8 mouse cellular contexts compared by ENCODE assay signal in genomic region chr1:172456001-172456677, GRCm38 (mm10). TPM values are rescaled to one million over a fixed set of nuclear protein-coding genes. Genes with fewer than 3 reads are reported as not detected.
DNase-seq lines count a peak whose midpoint lies in the region; ATAC-seq and TF ChIP-seq lines count a peak whose summit lies in the region.

No protein-coding gene starts in this region.

- no peaks in the 10 kb centered on the region for H3K27me3 ChIP-seq in thymus, adult 2 months (ENCODE audit: control insufficient read depth, insufficient read depth, low read length)
- no peaks in the 10 kb centered on the region for H3K27me3 ChIP-seq in liver, postnatal 0 days (ENCODE audit: insufficient read depth, low read length)
- H3K27me3 ChIP-seq in stomach, postnatal 0 days (ENCODE audit: control insufficient read depth, insufficient read depth, low read length) = no peaks in the 10 kb centered on the region
- no peaks in the 10 kb centered on the region for H3K27me3 ChIP-seq in midbrain, embryonic 14.5 days (ENCODE audit: control insufficient read depth, insufficient read depth, low read length)

- TF ChIP-seq CTCF in thymus, adult 2 months (IDR thresholded peaks at IDR 0.05; ENCODE audit: borderline replicate concordance, control insufficient read depth, extremely low read depth, insufficient read depth, low read length, poor library complexity) = no peak
- no peak for TF ChIP-seq CTCF in liver, postnatal 0 days (IDR thresholded peaks at IDR 0.05; ENCODE audit: low read depth)
- TF ChIP-seq CTCF in stomach, postnatal 0 days (IDR thresholded peaks at IDR 0.05; ENCODE audit: low read depth) = no peak

- WGBS in thymus, adult 2 months = 56% methylated on average over 7 of the region's 7 CpGs
- 42% methylated on average over 7 of the region's 7 CpGs for WGBS in liver, postnatal 0 days (ENCODE audit: insufficient replicate concordance)
- 50% methylated on average over 7 of the region's 7 CpGs for WGBS in stomach, postnatal 0 days
- 80% methylated on average over 7 of the region's 7 CpGs for WGBS in midbrain, embryonic 14.5 days

- TF ChIP-seq POLR2A in thymus, adult 2 months (IDR thresholded peaks at IDR 0.05; ENCODE audit: control insufficient read depth, extremely low read depth, insufficient read depth, low read length, poor library complexity) = no peak

- peaks cover 10% of the 10 kb centered on the region for H3K4me1 ChIP-seq in thymus, adult 2 months (replicated peaks; ENCODE audit: control insufficient read depth, insufficient read depth, low read length)
- no peaks in the 10 kb centered on the region for H3K4me1 ChIP-seq in liver, postnatal 0 days (ENCODE audit: insufficient read depth)
- no peaks in the 10 kb centered on the region for H3K4me1 ChIP-seq in stomach, postnatal 0 days (replicated peaks; ENCODE audit: control insufficient read depth, insufficient read depth)
- no peaks in the 10 kb centered on the region for H3K4me1 ChIP-seq in midbrain, embryonic 14.5 days (ENCODE audit: control insufficient read depth, insufficient read depth, low read length)

- H3K4me3 ChIP-seq in thymus, adult 2 months (ENCODE audit: control insufficient read depth, insufficient read depth, low read length) = no peak overlapping the region
- no peak overlapping the region for H3K4me3 ChIP-seq in liver, postnatal 0 days (ENCODE audit: low read depth, low read length)
- no peak overlapping the region for H3K4me3 ChIP-seq in stomach, postnatal 0 days (ENCODE audit: low read depth, low read length)
- H3K4me3 ChIP-seq in midbrain, embryonic 14.5 days (replicated peaks; ENCODE audit: low read depth, low read length) = no peak overlapping the region

- H3K27ac ChIP-seq in thymus, adult 2 months (ENCODE audit: control insufficient read depth, insufficient read depth, low read length) = no peak overlapping the region
- H3K27ac ChIP-seq in liver, postnatal 0 days (ENCODE audit: low read depth) = peak overlapping the region; percentile 44; the same call in 1 of the 2 replicates
- peak overlapping the region; percentile 49 for H3K27ac ChIP-seq in stomach, postnatal 0 days (replicated peaks)
- no peak overlapping the region for H3K27ac ChIP-seq in midbrain, embryonic 14.5 days (replicated peaks; ENCODE audit: low read depth, low read length)

- peak; percentile 61; the same call in 1 of the 2 replicates for ATAC-seq in liver, postnatal 0 days
- no peak for ATAC-seq in stomach, postnatal 0 days (ENCODE audit: low FRiP score, low TSS enrichment)
- no peak for ATAC-seq in midbrain, embryonic 14.5 days (ENCODE audit: low FRiP score, low TSS enrichment)

- H3K4me2 ChIP-seq in liver, postnatal 0 days (ENCODE audit: low read depth, low read length) = no peak overlapping the region
- H3K4me2 ChIP-seq in stomach, postnatal 0 days (replicated peaks; ENCODE audit: low read depth) = no peak overlapping the region
- H3K4me2 ChIP-seq in midbrain, embryonic 14.5 days (ENCODE audit: low read length) = no peak overlapping the region

- TF ChIP-seq EP300 in liver, postnatal 0 days (IDR thresholded peaks at IDR 0.05; ENCODE audit: low read depth) = no peak
- TF ChIP-seq EP300 in stomach, postnatal 0 days (optimal IDR thresholded peaks at IDR 0.05) = no peak

- peak; percentile 31 for DNase-seq in adrenal gland, postnatal 10 days
- no peak for DNase-seq in adrenal gland, adult 18-20 months (ENCODE audit: low spot score in 2 of 2)
- peak; percentile 5 for DNase-seq in thymus, adult 2 months
- DNase-seq in thymus, postnatal 4 days = no peak
- DNase-seq in liver, postnatal 0 days = no peak
- DNase-seq in stomach, postnatal 0 days (ENCODE audit: low spot score) = no peak
- no peak for DNase-seq in cerebellum, adult 8-10 months
- no peak for DNase-seq in midbrain, embryonic 14.5 days

- H3K9ac ChIP-seq in liver, postnatal 0 days (replicated peaks) = no peak overlapping the region
- H3K9ac ChIP-seq in stomach, postnatal 0 days (ENCODE audit: low read length) = no peak overlapping the region
- H3K9ac ChIP-seq in midbrain, embryonic 14.5 days (replicated peaks; ENCODE audit: low read length) = no peak overlapping the region

- H3K36me3 ChIP-seq in thymus, adult 2 months (ENCODE audit: control insufficient read depth, insufficient read depth, low read length) = no peaks in the 10 kb centered on the region
- H3K36me3 ChIP-seq in liver, postnatal 0 days (replicated peaks; ENCODE audit: insufficient read depth, low read length) = no peaks in the 10 kb centered on the region
- H3K36me3 ChIP-seq in stomach, postnatal 0 days (ENCODE audit: control insufficient read depth, insufficient read depth, low read length) = no peaks in the 10 kb centered on the region
- H3K36me3 ChIP-seq in midbrain, embryonic 14.5 days (ENCODE audit: control insufficient read depth, insufficient read depth, low read length) = no peaks in the 10 kb centered on the region

- no peaks in the 10 kb centered on the region for H3K9me3 ChIP-seq in liver, postnatal 0 days (ENCODE audit: low read length)
- H3K9me3 ChIP-seq in stomach, postnatal 0 days (ENCODE audit: control insufficient read depth, low read length) = no peaks in the 10 kb centered on the region
- no peaks in the 10 kb centered on the region for H3K9me3 ChIP-seq in midbrain, embryonic 14.5 days (ENCODE audit: control insufficient read depth, low read length)

RNA-seq across cellular contexts. Expression of gene Slamf9, which starts 19.0 kb away (rescaled TPM):
- total RNA-seq in adrenal gland, postnatal 10 days (2021) = 1 to 10 TPM in 1 of 2 experiments, under 1 TPM in 1; 0.97 to 1.3 TPM
- total RNA-seq in adrenal gland, adult 18-20 months (2021) = 1 to 10 TPM; 3.4 to 5.0 TPM
- polyA plus RNA-seq in thymus, adult 2 months (2012; rRNA removed) = 4.3 and 7.3 TPM in 2 replicates
- polyA plus RNA-seq in liver, postnatal 0 days (2015; fragmentation: Nextera tagmentation; extraction: Ambion mirVana) = 1.1 and 1.5 TPM in 2 replicates
- polyA plus RNA-seq in stomach, postnatal 0 days (2015; fragmentation: Nextera tagmentation; extraction: Ambion mirVana) = 1.8 TPM in 2 replicates
- 0.32 TPM in 1 of 2 replicates, not detected in the other for polyA plus RNA-seq in midbrain, embryonic 14.5 days (2014; fragmentation: Nextera tagmentation; extraction: Ambion mirVana)

RNA-seq across cellular contexts. Expression of gene Igsf9, which starts 25.4 kb away (rescaled TPM):
- 1 to 10 TPM; 2.5 to 4.8 TPM for total RNA-seq in adrenal gland, postnatal 10 days (2021)
- total RNA-seq in adrenal gland, adult 18-20 months (2021) = 1 to 10 TPM; 1.1 to 3.2 TPM
- polyA plus RNA-seq in thymus, adult 2 months (2012; rRNA removed) = 16.4 and 20.3 TPM in 2 replicates
- polyA plus RNA-seq in liver, postnatal 0 days (2015; fragmentation: Nextera tagmentation; extraction: Ambion mirVana) = 0.32 and 0.73 TPM in 2 replicates
- 16.7 and 19.9 TPM in 2 replicates for polyA plus RNA-seq in stomach, postnatal 0 days (2015; fragmentation: Nextera tagmentation; extraction: Ambion mirVana)
- polyA plus RNA-seq in midbrain, embryonic 14.5 days (2014; fragmentation: Nextera tagmentation; extraction: Ambion mirVana) = 49.6 and 52.6 TPM in 2 replicates

RNA-seq across cellular contexts. Expression of gene Tagln2, which starts 43.7 kb away (rescaled TPM):
- 100 to 1,000 TPM; 120 to 138 TPM for total RNA-seq in adrenal gland, postnatal 10 days (2021)
- 10 to 100 TPM; 64.7 to 65.1 TPM for total RNA-seq in adrenal gland, adult 18-20 months (2021)
- polyA plus RNA-seq in thymus, adult 2 months (2012; rRNA removed) = 178 and 183 TPM in 2 replicates
- polyA plus RNA-seq in liver, postnatal 0 days (2015; fragmentation: Nextera tagmentation; extraction: Ambion mirVana) = 104 and 105 TPM in 2 replicates
- polyA plus RNA-seq in stomach, postnatal 0 days (2015; fragmentation: Nextera tagmentation; extraction: Ambion mirVana) = 564 and 594 TPM in 2 replicates
- 25.7 and 43.5 TPM in 2 replicates for polyA plus RNA-seq in midbrain, embryonic 14.5 days (2014; fragmentation: Nextera tagmentation; extraction: Ambion mirVana)

Comparison
In these comparisons a context has a peak if more than half of its experiments do, and no peak if none do; other contexts are left out.
1. DNase-seq: peak in adrenal gland, postnatal 10 days (single experiment) and thymus, adult 2 months (single experiment); none in adrenal gland, adult 18-20 months (0 of 2), thymus, postnatal 4 days (single experiment), liver, postnatal 0 days (single experiment), stomach, postnatal 0 days (single experiment), cerebellum, adult 8-10 months (single experiment) and midbrain, embryonic 14.5 days (single experiment).
2. H3K27ac ChIP-seq: peak in liver, postnatal 0 days (single experiment) and stomach, postnatal 0 days (single experiment); none in thymus, adult 2 months (single experiment) and midbrain, embryonic 14.5 days (single experiment).
3. RNA of gene Igsf9, which starts 25.4 kb away (polyA plus RNA-seq): 49.6 to 52.6 TPM in midbrain, embryonic 14.5 days, 16.4 to 20.3 TPM in thymus, adult 2 months and 16.7 to 19.9 TPM in stomach, postnatal 0 days; 0.32 to 0.73 TPM in liver, postnatal 0 days; every median in the first group is over 10 times any median in the second.